Mouse (Mus musculus): ENCODE measurements around the gene BC034090.

DNA sequence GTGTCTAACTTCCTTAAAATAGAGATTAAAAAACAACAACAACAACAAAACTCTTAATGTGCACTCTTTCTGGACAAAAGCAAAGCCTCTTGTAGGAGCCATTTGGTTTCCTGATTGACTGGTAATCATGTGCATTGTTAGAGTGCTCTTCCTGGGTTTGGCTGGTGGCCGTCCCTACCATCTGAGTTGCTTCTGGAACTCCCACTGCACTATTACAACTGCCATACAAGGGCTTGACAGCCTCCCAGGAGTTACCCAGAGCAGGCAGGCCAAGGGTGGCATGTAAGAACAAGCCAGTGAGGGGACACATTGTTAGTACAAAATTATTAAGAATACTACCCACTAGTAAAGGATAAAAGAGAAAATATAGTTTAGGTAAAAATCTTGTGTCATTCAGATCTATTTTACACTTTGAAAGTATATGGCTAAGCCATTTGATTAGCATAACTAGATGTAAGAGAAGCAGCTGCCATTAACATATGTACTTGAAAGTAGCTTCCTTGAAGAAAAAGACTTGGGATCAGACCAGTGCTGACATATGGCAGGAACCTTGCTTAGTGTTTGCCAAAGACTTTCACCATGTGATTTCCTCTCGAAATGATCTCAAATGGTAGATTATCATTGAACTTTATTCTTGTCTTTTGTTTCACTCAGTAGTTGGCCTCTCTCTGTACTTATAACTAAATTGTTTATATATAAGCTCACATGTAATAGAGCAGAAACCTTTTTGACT is 65.9 kb downstream of the BC034090 start:
- TF ChIP-seq CTCF (conservative IDR thresholded peaks at IDR 0.05; ENCODE audit: low read length) (no peak), POU5F1 (IDR thresholded peaks at IDR 0.05; ENCODE audit: borderline replicate concordance, low read length) (no peak), NANOG (IDR thresholded peaks at IDR 0.05; ENCODE audit: borderline replicate concordance, low read length) (no peak)
